Mouse (Mus musculus) heart, embryonic 15.5 days (tissue): ENCODE measurements around the gene Mdga1. TPM values are rescaled to one million over a fixed set of nuclear protein-coding genes. Genes with fewer than 3 reads are reported as not detected.
A peak's percentile ranks its signal among the peaks of the same experiment; 100 is the strongest.

Experiments
- ATAC-seq: fragments of 200-750 bp; cut with Nextera tagmentation; replicated peaks from 2 replicates; pipeline ENCODE4 v1.8.0; 2017; ENCODE audit warnings: low read depth, moderate TSS enrichment; ENCODE audit not compliant: insufficient number of reproducible peaks, insufficient read depth, low FRiP score
- H3K27ac ChIP-seq: fragments of 300-500 bp; sonication (generic); 2 replicates; pipeline ENCODE4 v1.5.1; 2015; ENCODE audit warnings: mild to moderate bottlenecking, inconsistent platforms
- H3K27me3 ChIP-seq: fragments of 300-500 bp; sonication (generic); 2 replicates; pipeline ENCODE4 v1.6.1; 2015; ENCODE audit warnings: inconsistent platforms
- H3K36me3 ChIP-seq: fragments of 300-500 bp; sonication (generic); 2 replicates; pipeline ENCODE4 v1.6.1; 2015; ENCODE audit warnings: mild to moderate bottlenecking, inconsistent platforms
- H3K4me1 ChIP-seq: fragments of 300-500 bp; sonication (generic); replicated peaks from 2 replicates; pipeline ENCODE4 v1.6.1; 2015; ENCODE audit warnings: inconsistent platforms
- H3K4me2 ChIP-seq: fragments of 300-500 bp; sonication (generic); 2 replicates; pipeline ENCODE4 v1.6.1; 2015; ENCODE audit warnings: inconsistent platforms, mild to moderate bottlenecking, moderate library complexity
- H3K4me3 ChIP-seq: fragments of 300-500 bp; sonication (generic); 2 replicates; pipeline ENCODE4 v1.5.1; 2015; ENCODE audit warnings: mild to moderate bottlenecking, inconsistent platforms
- H3K9ac ChIP-seq: fragments of 300-500 bp; sonication (generic); 2 replicates; pipeline ENCODE4 v1.6.1; 2015; ENCODE audit warnings: mild to moderate bottlenecking, inconsistent platforms
- H3K9me3 ChIP-seq: fragments of 300-500 bp; sonication (generic); replicated peaks from 2 replicates; pipeline ENCODE4 v1.6.1; 2016; ENCODE audit warnings: inconsistent platforms
- WGBS: fragments of 180-500 bp; shearing (Covaris S2); methylation state at CpG from one replicate; pipeline ENCODE4 v1.1.7; 2015; ENCODE audit warnings: mixed read lengths; 5-methylcytosine and 5-hydroxymethylcytosine counted together
- polyA plus RNA-seq: library from polyadenylated mRNA; unstranded; fragments of >200 nt; fragmentation: Nextera tagmentation; extraction: Ambion mirVana; gene quantifications from 2 replicates; pipeline ENCODE4 v1.2.1, GENCODE M21; 2015

Gene Mdga1
- polyA plus RNA-seq, 1 experiment from 2014 or later, result 4.2 TPM

DNA sequence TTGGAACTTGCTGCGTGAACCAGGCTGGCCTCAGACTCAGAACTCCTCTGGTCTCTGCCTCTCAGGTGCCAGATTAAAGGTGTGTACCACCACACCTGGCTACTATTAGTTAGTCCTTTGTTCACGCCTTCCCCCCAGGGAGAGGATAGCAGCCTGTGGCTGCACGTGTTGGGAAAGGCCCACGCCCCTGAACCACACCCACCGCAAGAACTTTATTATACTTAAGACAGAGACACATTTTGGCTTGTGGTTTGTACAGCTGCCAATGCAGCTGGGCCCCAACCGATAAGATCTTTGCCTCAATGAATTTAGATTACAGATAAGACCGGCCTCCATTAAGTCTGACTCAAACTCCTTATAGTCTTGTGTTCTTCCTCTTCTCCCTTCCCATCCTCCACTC is 10.0 kb upstream of the Mdga1 start:
- Histone ChIP-seq H3K4me1 (peaks cover 13% of the 10 kb centered on the region), H3K27ac (no peak overlapping the region), H3K27me3 (no peaks in the 10 kb centered on the region), H3K4me3 (no peak overlapping the region), H3K36me3 (no peaks in the 10 kb centered on the region), H3K9me3 (no peaks in the 10 kb centered on the region), H3K9ac (no peak overlapping the region), H3K4me2 (no peak overlapping the region)
- WGBS, result 73% methylated on average over 7 of the region's 7 CpGs
- no peak for ATAC-seq

- H3K4me1 ChIP-seq, result peaks cover 11% of the 10 kb centered on the region
- WGBS, result 36% methylated on average over 4 of the region's 4 CpGs
- no peak; the same call in 1 of the 2 replicates for ATAC-seq
- H3K27ac ChIP-seq, result no peak overlapping the region
- no peaks in the 10 kb centered on the region for H3K36me3 ChIP-seq
- no peaks in the 10 kb centered on the region for H3K9me3 ChIP-seq
- H3K27me3 ChIP-seq, result no peaks in the 10 kb centered on the region
- H3K4me2 ChIP-seq, result no peak overlapping the region
- H3K4me3 ChIP-seq, result no peak overlapping the region
- H3K9ac ChIP-seq, result no peak overlapping the region
Observed at GRCm38 (mm10) chr17:29979020-29979419, 9.1 kb upstream of the Mdga1 start.

DNA sequence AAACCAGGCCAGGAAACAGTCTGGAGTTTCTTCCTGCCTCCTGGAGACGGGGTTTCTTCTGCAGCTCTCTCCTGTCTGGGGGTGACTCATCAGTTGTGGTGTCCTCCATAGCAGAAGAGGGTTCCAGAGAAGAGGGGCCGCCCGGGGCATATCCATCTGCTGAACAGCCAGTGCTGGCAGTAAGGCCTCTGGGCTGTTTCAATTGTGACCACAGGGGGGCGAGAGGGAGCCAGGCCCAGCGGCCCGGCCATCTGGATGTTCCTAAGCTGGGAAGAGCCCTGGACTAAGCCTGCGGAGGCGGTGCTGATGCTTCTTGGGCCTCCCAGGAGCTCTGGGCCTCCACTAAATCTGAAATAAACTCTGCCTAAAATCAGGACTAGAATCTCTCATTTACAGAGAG is 5.8 kb upstream of the Mdga1 start:
- WGBS, result 6% methylated on average over 8 of the region's 8 CpGs

DNA sequence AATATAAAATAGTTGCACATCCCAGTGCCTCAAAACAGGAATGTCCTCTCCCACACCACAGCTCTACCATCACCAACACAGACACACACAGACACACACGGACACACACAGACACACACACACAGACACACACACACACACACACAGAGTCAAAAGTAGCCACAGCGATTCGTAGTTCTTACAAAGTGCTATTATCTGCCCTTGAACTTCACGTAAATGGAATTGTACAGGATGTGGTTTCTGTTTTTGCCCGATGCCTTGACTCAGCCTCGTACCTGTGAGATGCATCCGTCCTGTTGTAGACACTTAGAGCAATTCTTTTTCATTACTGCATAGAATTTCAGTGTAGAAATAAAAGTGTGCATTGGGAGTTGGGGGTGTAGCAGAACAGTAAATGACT is 3.3 kb upstream of the Mdga1 start:
- no peak for ATAC-seq
- 82% methylated on average over 7 of the region's 7 CpGs for WGBS
- Histone ChIP-seq H3K36me3 (no peaks in the 10 kb centered on the region), H3K9ac (no peak overlapping the region), H3K27ac (no peak overlapping the region), H3K9me3 (no peaks in the 10 kb centered on the region), H3K4me3 (no peak overlapping the region), H3K27me3 (no peaks in the 10 kb centered on the region; the same call in 1 of the 2 replicates), H3K4me2 (no peak overlapping the region), H3K4me1 (peaks cover 4% of the 10 kb centered on the region; the same call in 1 of the 2 replicates)

More for the DNA sequence above, 5.8 kb upstream of the Mdga1 start:
- no peak overlapping the region for H3K27ac ChIP-seq
- H3K27me3 ChIP-seq, result no peaks in the 10 kb centered on the region; the same call in 1 of the 2 replicates
- no peaks in the 10 kb centered on the region for H3K9me3 ChIP-seq
- H3K4me3 ChIP-seq, result no peak overlapping the region
- H3K36me3 ChIP-seq, result no peaks in the 10 kb centered on the region
- H3K4me1 ChIP-seq, result peaks cover 11% of the 10 kb centered on the region
- no peak overlapping the region for H3K4me2 ChIP-seq
- H3K9ac ChIP-seq, result no peak overlapping the region
- ATAC-seq, result peak; percentile 70

DNA sequence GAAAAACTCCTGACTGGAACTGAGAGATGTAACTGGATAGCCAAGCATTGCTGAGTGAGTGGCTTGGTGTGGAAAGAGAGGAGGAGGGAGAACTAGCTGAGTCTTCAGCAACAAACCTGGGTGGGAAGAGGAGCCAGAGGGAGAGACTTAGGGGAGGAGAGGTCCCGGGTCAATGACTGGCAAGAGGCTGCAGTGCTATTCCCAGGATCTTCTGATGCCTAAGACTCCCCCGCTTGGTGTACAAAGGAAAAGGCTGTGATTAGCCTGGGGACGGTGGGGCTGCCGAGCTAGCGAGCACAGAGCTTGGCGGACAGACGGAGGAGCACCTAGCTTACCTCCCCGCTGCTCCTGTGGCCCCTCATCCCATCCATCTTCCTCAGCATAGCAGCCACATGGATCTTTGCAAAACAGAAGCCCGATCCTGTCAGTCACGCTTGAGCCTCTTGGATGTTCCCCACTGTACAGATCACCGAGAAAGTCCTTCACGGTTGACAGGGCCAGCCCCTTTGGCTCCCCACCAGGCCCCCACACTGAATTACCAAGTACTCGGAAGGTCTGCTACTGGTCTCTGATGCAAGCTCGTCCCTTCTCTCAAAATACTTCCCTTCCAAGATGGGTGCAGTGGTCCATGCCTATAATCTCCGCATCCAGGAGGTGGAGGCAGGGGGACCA is 2.0 kb upstream of the Mdga1 start:
- no peaks in the 10 kb centered on the region for H3K36me3 ChIP-seq
- no peak overlapping the region for H3K4me2 ChIP-seq
- H3K9ac ChIP-seq, result no peak overlapping the region
- ATAC-seq, result no peak
- no peaks in the 10 kb centered on the region for H3K9me3 ChIP-seq
- peaks cover 4% of the 10 kb centered on the region; the same call in 1 of the 2 replicates for H3K4me1 ChIP-seq
- 47% methylated on average over 15 of the region's 15 CpGs for WGBS
- no peaks in the 10 kb centered on the region; the same call in 1 of the 2 replicates for H3K27me3 ChIP-seq
- no peak overlapping the region for H3K4me3 ChIP-seq
- H3K27ac ChIP-seq, result no peak overlapping the region

GRCm38 (mm10) chr17:29965506-29965905 is 4.4 kb downstream of the Mdga1 start:
- WGBS, result 42% methylated on average over 5 of the region's 5 CpGs

GRCm38 (mm10) chr17:29963730-29964259 is 6.1 kb downstream of the Mdga1 start:
- WGBS, result 6% methylated on average over 11 of the region's 11 CpGs
- peak overlapping the region; percentile 16; the same call in 1 of the 2 replicates for H3K9ac ChIP-seq
- H3K36me3 ChIP-seq, result no peaks in the 10 kb centered on the region
- peaks cover 19% of the 10 kb centered on the region for H3K4me1 ChIP-seq
- peak overlapping the region; percentile 27 for H3K4me3 ChIP-seq
- H3K9me3 ChIP-seq, result peaks cover 3% of the 10 kb centered on the region; the same call in 1 of the 2 replicates
- ATAC-seq, result peak; percentile 65
- peak overlapping the region; percentile 60 for H3K4me2 ChIP-seq
- no peak overlapping the region for H3K27ac ChIP-seq
- H3K27me3 ChIP-seq, result peaks cover 14% of the 10 kb centered on the region

More at GRCm38 (mm10) chr17:29965506-29965905, 4.4 kb downstream of the Mdga1 start:
- no peak for ATAC-seq
- H3K27ac ChIP-seq, result no peak overlapping the region
- H3K9me3 ChIP-seq, result no peaks in the 10 kb centered on the region
- H3K36me3 ChIP-seq, result no peaks in the 10 kb centered on the region
- no peak overlapping the region for H3K4me3 ChIP-seq
- peaks cover 14% of the 10 kb centered on the region for H3K27me3 ChIP-seq
- H3K9ac ChIP-seq, result no peak overlapping the region
- no peak overlapping the region for H3K4me2 ChIP-seq
- H3K4me1 ChIP-seq, result peaks cover 19% of the 10 kb centered on the region

DNA sequence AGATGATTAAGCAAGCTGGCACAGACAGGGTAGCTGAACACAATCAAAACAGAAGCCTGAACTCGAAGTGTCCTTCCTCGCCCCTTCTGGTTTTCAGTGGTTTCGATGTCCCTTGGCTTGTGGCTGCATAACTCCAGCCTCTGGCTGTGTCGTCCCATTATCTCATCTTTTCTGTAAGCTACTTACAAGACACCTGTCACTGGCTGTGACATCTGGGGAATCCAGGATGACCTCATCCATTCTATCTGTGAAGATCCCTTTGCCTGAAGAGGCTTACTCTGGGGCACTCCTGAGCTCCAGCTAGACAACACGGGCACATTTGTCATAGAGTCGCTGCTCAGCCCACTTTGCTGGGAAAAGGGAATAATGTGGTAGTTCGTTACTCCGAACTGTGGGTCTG is 14.0 kb downstream of the Mdga1 start:
- Histone ChIP-seq H3K9ac (no peak overlapping the region), H3K27ac (no peak overlapping the region), H3K9me3 (peaks cover 7% of the 10 kb centered on the region; the same call in 1 of the 2 replicates), H3K4me1 (no peaks in the 10 kb centered on the region), H3K4me2 (no peak overlapping the region), H3K4me3 (no peak overlapping the region), H3K36me3 (no peaks in the 10 kb centered on the region), H3K27me3 (no peaks in the 10 kb centered on the region)
- WGBS, result 48% methylated on average over 8 of the region's 8 CpGs
- no peak for ATAC-seq

DNA sequence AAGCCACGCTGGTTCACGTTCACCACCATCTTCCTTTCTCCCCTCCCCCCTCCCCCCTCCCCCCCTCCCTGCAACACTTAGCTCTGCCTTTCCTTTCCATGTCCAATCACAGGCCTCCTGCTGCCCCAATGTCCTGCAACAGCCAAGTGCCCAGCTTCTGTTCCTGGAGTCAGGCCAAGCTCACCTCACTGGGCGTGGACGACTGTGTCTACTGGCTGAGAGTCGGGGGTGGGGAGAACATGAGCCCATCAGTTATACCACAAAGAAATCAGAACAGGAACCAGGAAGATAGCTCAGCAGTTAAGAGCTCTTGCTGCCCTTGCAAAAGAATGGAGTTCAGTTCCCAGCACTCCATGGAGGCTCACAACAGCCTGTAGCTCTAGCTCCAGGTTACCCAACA is 15.6 kb downstream of the Mdga1 start:
- Histone ChIP-seq H3K36me3 (no peaks in the 10 kb centered on the region), H3K27me3 (no peaks in the 10 kb centered on the region), H3K4me3 (no peak overlapping the region), H3K4me1 (no peaks in the 10 kb centered on the region), H3K9ac (no peak overlapping the region), H3K27ac (no peak overlapping the region), H3K4me2 (no peak overlapping the region), H3K9me3 (peaks cover 5% of the 10 kb centered on the region; the same call in 1 of the 2 replicates)
- ATAC-seq, result no peak
- 49% methylated on average over 5 of the region's 5 CpGs for WGBS

GRCm38 (mm10) chr17:29951100-29951499 is 18.8 kb downstream of the Mdga1 start:
- H3K27me3 ChIP-seq, result no peaks in the 10 kb centered on the region
- H3K4me2 ChIP-seq, result no peak overlapping the region
- 41% methylated on average over 6 of the region's 6 CpGs for WGBS
- no peaks in the 10 kb centered on the region for H3K9me3 ChIP-seq
- no peak for ATAC-seq
- H3K9ac ChIP-seq, result no peak overlapping the region
- no peak overlapping the region for H3K4me3 ChIP-seq
- H3K4me1 ChIP-seq, result no peaks in the 10 kb centered on the region
- no peak overlapping the region for H3K27ac ChIP-seq
- H3K36me3 ChIP-seq, result no peaks in the 10 kb centered on the region

GRCm38 (mm10) chr17:29950574-29950973 is 19.3 kb downstream of the Mdga1 start:
- no peak overlapping the region for H3K27ac ChIP-seq
- no peak for ATAC-seq
- no peak overlapping the region for H3K4me2 ChIP-seq
- H3K27me3 ChIP-seq, result no peaks in the 10 kb centered on the region
- H3K9me3 ChIP-seq, result no peaks in the 10 kb centered on the region
- no peak overlapping the region for H3K9ac ChIP-seq
- no peaks in the 10 kb centered on the region for H3K4me1 ChIP-seq
- H3K4me3 ChIP-seq, result no peak overlapping the region
- H3K36me3 ChIP-seq, result no peaks in the 10 kb centered on the region
- WGBS, result 86% methylated on average over 8 of the region's 8 CpGs

DNA sequence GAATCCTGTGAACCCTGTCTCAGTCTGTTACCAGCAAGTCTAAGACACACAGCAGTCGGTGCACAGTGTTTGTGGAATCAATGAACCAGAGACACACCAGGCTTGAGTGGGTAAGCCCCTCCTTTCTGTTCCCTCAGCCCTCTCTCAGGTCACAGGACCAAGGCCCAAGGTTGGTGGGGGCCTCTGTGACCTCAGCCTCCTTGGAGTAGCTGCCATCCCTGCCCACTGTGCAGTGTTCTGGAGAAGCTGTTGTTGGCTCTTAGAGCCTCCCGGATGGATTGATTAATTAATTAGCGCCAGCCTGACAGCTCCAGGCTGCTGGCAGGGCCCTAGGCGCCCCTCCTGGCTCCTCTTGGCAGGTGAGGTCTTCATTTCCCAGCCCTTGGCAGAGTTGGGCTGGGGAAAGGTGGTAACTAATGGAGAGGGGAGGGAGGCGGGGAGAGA is 22.6 kb downstream of the Mdga1 start:
- Histone ChIP-seq H3K9me3 (no peaks in the 10 kb centered on the region), H3K9ac (no peak overlapping the region), H3K27ac (no peak overlapping the region), H3K4me2 (no peak overlapping the region), H3K4me3 (no peak overlapping the region), H3K36me3 (no peaks in the 10 kb centered on the region), H3K4me1 (peaks cover 7% of the 10 kb centered on the region), H3K27me3 (no peaks in the 10 kb centered on the region)
- 53% methylated on average over 5 of the region's 5 CpGs for WGBS
- ATAC-seq, result no peak
